Mouse (Mus musculus) stomach, postnatal 0 days (tissue): ENCODE results near the gene Smg6. TPM values are rescaled to one million over a fixed set of nuclear protein-coding genes. Genes with fewer than 3 reads are reported as not detected.

Source experiments
- ATAC-seq: fragments of 200-750 bp; cut with Nextera tagmentation; 2 replicates; pipeline ENCODE4 v1.8.0; 2017; ENCODE audit not compliant: low FRiP score, low TSS enrichment
- DNase-seq: peaks from one replicate; pipeline ENCODE4 v3.0.0-alpha.2; 2016; ENCODE audit warnings: low spot score
- H3K27ac ChIP-seq: fragments of 300-500 bp; sonication (generic); replicated peaks from 2 replicates; pipeline ENCODE4 v1.5.1; 2014; ENCODE audit warnings: mild to moderate bottlenecking, control low read depth
- H3K27me3 ChIP-seq: fragments of 300-500 bp; sonication (generic); 2 replicates; pipeline ENCODE4 v1.6.1; 2014; ENCODE audit warnings: low read length; ENCODE audit not compliant: control insufficient read depth, insufficient read depth
- H3K36me3 ChIP-seq: fragments of 300-500 bp; sonication (generic); 2 replicates; pipeline ENCODE4 v1.6.1; 2014; ENCODE audit warnings: low read length, mixed read lengths; ENCODE audit not compliant: control insufficient read depth, insufficient read depth
- H3K4me1 ChIP-seq: fragments of 300-500 bp; sonication (generic); replicated peaks from 2 replicates; pipeline ENCODE4 v1.6.1; 2014; ENCODE audit warnings: antibody characterized with exemption; ENCODE audit not compliant: control insufficient read depth, insufficient read depth
- H3K4me2 ChIP-seq: fragments of 300-500 bp; sonication (generic); replicated peaks from 2 replicates; pipeline ENCODE4 v1.6.1; 2014; ENCODE audit warnings: low read depth, mild to moderate bottlenecking, control low read depth, moderate library complexity
- H3K4me3 ChIP-seq: fragments of 300-500 bp; sonication (generic); 2 replicates; pipeline ENCODE4 v1.5.1; 2014; ENCODE audit warnings: low read depth, low read length, control low read depth
- H3K9ac ChIP-seq: fragments of 300-500 bp; sonication (generic); 2 replicates; pipeline ENCODE4 v1.6.1; 2014; ENCODE audit warnings: mild to moderate bottlenecking, low read length, control low read depth, mixed read lengths
- H3K9me3 ChIP-seq: fragments of 300-500 bp; sonication (generic); 2 replicates; pipeline ENCODE4 v1.6.1; 2016; ENCODE audit warnings: low read length; ENCODE audit not compliant: control insufficient read depth
- CTCF ChIP-seq: IDR thresholded peaks from 2 replicates; pipeline ENCODE4 v1.5.1; 2016; ENCODE audit warnings: antibody characterized with exemption, low read depth, mild to moderate bottlenecking, moderate library complexity
- EP300 ChIP-seq: optimal IDR thresholded peaks from 2 replicates; pipeline ENCODE3; 2016; ENCODE audit warnings: antibody characterized with exemption
- WGBS: fragments of 180-500 bp; shearing (Covaris S2); extraction: QIAGEN DNeasy Blood & Tissue Kit; methylation state at CpG from one replicate; pipeline ENCODE4 v1.1.7; 2014; 5-methylcytosine and 5-hydroxymethylcytosine counted together
- polyA plus RNA-seq: library from polyadenylated mRNA; unstranded; fragments of >200 nt; fragmentation: Nextera tagmentation; extraction: Ambion mirVana; gene quantifications from 2 replicates; pipeline ENCODE4 v1.2.1, GENCODE M21; 2015

Smg6 gene
- polyA plus RNA-seq, 1 experiment from 2014 or later = 6.1 TPM

GRCm38 (mm10) chr11:75152603-75153557 is 227.3 kb downstream of the Smg6 start:
- 48% methylated on average over 18 of the region's 18 CpGs for WGBS
- peak overlapping the region; percentile 70 for H3K27ac ChIP-seq
- H3K27me3 ChIP-seq = no peaks in the 10 kb centered on the region
- no peaks in the 10 kb centered on the region for H3K9me3 ChIP-seq
- H3K4me3 ChIP-seq = no peak overlapping the region
- TF ChIP-seq CTCF (no peak), EP300 (no peak)
- ATAC-seq (no peak), DNase-seq (peak; percentile 21)
- H3K4me2 ChIP-seq = no peak overlapping the region
- H3K36me3 ChIP-seq = no peaks in the 10 kb centered on the region
- H3K9ac ChIP-seq = 0 out of 2 replicates have a peak overlapping the region, but pooled peaks have one; percentile 31
- H3K4me1 ChIP-seq = peaks cover 4% of the 10 kb centered on the region; the same call in 1 of the 2 replicates

GRCm38 (mm10) chr11:75154053-75154585 is 228.5 kb downstream of the Smg6 start:
- 0 out of 2 replicates have a peak overlapping the region, but pooled peaks have one; percentile 14 for H3K27ac ChIP-seq

GRCm38 (mm10) chr11:75155985-75156384 is 230.4 kb downstream of the Smg6 start:
- TF ChIP-seq EP300 (no peak), CTCF (no peak; the same call in 1 of the 2 replicates)
- H3K36me3 ChIP-seq = no peaks in the 10 kb centered on the region
- no peaks in the 10 kb centered on the region for H3K9me3 ChIP-seq
- no peak overlapping the region for H3K4me3 ChIP-seq
- ATAC-seq (no peak), DNase-seq (no peak)
- H3K27ac ChIP-seq = peak overlapping the region; percentile 81
- no peaks in the 10 kb centered on the region for H3K27me3 ChIP-seq
- 0 out of 2 replicates have a peak overlapping the region, but pooled peaks have one; percentile 23 for H3K9ac ChIP-seq
- peaks cover 3% of the 10 kb centered on the region; the same call in 1 of the 2 replicates for H3K4me1 ChIP-seq
- 35% methylated on average over 6 of the region's 6 CpGs for WGBS
- no peak overlapping the region for H3K4me2 ChIP-seq

More at GRCm38 (mm10) chr11:75154053-75154585, 228.5 kb downstream of the Smg6 start:
- no peak overlapping the region for H3K9ac ChIP-seq
- peak; percentile 12 for DNase-seq
- no peaks in the 10 kb centered on the region for H3K9me3 ChIP-seq
- H3K36me3 ChIP-seq = no peaks in the 10 kb centered on the region
- no peak overlapping the region for H3K4me2 ChIP-seq
- WGBS = 65% methylated on average over 6 of the region's 6 CpGs
- TF ChIP-seq EP300 (no peak), CTCF (peak; percentile 45)
- no peak overlapping the region for H3K4me3 ChIP-seq
- H3K4me1 ChIP-seq = peaks cover 3% of the 10 kb centered on the region; the same call in 1 of the 2 replicates
- ATAC-seq = no peak
- H3K27me3 ChIP-seq = no peaks in the 10 kb centered on the region

GRCm38 (mm10) chr11:75156416-75156815 is 230.8 kb downstream of the Smg6 start:
- TF ChIP-seq EP300 = no peak
- TF ChIP-seq CTCF = no peak
- Histone ChIP-seq H3K9me3 (no peaks in the 10 kb centered on the region), H3K4me1 (peaks cover 3% of the 10 kb centered on the region; the same call in 1 of the 2 replicates), H3K27ac (peak overlapping the region; percentile 81), H3K9ac (0 out of 2 replicates have a peak overlapping the region, but pooled peaks have one; percentile 23), H3K4me2 (no peak overlapping the region), H3K4me3 (no peak overlapping the region), H3K36me3 (peaks cover under 1% of the 10 kb centered on the region; the same call in 1 of the 2 replicates), H3K27me3 (no peaks in the 10 kb centered on the region)
- no peak for ATAC-seq
- no peak for DNase-seq
- 30% methylated on average over 5 of the region's 5 CpGs for WGBS

- peaks cover 3% of the 10 kb centered on the region; the same call in 1 of the 2 replicates for H3K4me1 ChIP-seq
- no peak for DNase-seq
- H3K9ac ChIP-seq = no peak overlapping the region
- WGBS = 45% methylated on average over 4 of the region's 4 CpGs
- no peak for TF ChIP-seq EP300
- TF ChIP-seq CTCF = no peak
- no peak for ATAC-seq
- H3K27me3 ChIP-seq = no peaks in the 10 kb centered on the region
- H3K4me2 ChIP-seq = no peak overlapping the region
- no peaks in the 10 kb centered on the region for H3K9me3 ChIP-seq
- no peak overlapping the region for H3K4me3 ChIP-seq
- H3K36me3 ChIP-seq = peaks cover 4% of the 10 kb centered on the region; the same call in 1 of the 2 replicates
- peak overlapping the region; percentile 81 for H3K27ac ChIP-seq
These were observed 231.4 kb downstream of the Smg6 start for GRCm38 (mm10) chr11:75157037-75157436.
